Mouse (Mus musculus) lung, postnatal 0 days (tissue): ENCODE data around the gene A530016L24Rik.

Experiments
- CTCF ChIP-seq: IDR thresholded peaks from 2 replicates; pipeline ENCODE4 v1.5.1; 2016; ENCODE audit warnings: antibody characterized with exemption, mild to moderate bottlenecking
- EP300 ChIP-seq: IDR thresholded peaks from 2 replicates; pipeline ENCODE4 v1.6.1; 2016; ENCODE audit warnings: antibody characterized with exemption, mild to moderate bottlenecking, control low read depth

- TF ChIP-seq CTCF (no peak), EP300 (no peak)
Observed at GRCm38 (mm10) chr12:112439993-112440392, 49.3 kb upstream of the A530016L24Rik start.
